Mouse (Mus musculus): Measurements from ENCODE around the gene Atf7ip.

Gene Atf7ip

GRCm38 (mm10) chr6:136484093-136484492, 21.9 kb upstream of the Atf7ip start:
- in situ Hi-C loops (cut with MboI, MseI) = no loop called here

DNA sequence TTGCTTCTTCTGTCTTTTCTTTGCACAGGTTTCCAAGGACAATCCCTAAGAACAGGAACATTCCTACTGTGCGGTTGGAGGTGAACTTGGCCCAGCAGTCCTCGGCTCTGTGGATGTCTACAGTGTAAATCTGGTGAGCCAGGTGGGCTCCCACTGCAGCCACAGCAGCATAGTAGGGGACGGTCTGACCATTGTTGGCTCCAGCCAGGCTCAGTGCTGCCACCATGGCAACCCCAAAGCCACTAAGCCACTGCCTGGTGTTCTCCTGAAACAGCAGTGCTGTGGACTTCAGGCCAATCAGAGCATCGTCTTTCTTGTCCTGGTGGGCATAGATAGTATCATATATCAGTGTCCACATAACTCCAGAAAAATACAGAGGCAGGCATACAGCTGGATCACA, 19.8 kb upstream of the Atf7ip start:
- in situ Hi-C loops (cut with MboI, MseI) = no loop called here

DNA sequence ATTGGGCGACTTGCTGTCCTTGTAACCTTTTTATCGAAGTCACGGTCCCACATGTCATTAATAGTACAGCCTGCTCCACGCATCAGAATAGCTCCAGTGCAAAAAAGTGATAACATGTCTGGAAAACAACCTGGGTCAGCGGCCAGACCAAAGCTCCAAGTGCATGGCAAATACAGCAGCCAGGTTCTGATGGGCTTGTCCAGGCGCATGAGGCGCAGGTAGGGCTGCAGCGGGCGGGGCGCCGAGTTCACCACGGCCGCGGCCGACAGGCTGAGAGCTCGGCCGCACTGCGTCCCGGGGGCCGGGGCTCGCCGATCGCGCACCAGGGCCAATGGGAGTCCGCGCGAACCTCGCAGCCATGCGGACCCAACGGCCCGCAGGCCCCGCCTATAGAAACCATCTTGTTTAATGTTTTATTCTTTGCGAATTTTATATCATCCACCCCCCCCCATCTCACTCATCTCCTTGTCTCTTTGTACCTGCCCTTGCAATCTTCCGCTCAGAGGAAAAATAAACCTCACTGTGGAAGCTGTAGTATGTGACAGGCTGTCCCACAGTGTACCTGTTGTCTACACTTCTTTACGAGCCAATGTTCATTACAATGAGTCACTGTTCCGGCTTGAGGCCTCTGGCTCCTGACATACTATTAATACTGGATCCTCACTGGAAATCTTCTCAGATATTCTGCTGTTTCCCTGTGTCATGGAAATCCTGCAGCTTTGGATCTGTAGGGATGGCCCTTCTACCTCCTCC, 19.0 kb upstream of the Atf7ip start:
- in situ Hi-C loops (cut with MboI, MseI) = no loop called here

- in situ Hi-C loops (cut with MboI, MseI) = no loop called here
Measured at GRCm38 (mm10) chr6:136487554-136487950, 18.4 kb upstream of the Atf7ip start.

DNA sequence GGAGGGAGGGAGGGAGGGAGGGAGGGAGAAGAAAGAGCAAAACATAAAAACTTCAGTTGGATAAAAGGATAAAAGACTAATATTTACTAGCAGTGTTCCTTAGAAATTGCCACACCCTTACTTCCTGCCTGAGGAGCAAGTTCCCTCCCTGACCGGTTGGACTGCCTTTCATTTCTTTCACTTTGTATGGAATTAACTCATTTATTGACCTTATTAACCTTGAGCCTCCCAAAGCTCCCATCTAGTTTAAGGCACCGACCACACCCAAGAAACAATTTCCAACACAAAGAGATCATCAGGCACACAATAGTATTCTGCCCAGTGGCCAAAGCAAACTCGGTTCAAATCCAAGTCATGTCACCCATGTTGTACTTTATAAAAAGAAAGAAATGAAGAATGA, 16.1 kb upstream of the Atf7ip start:
- in situ Hi-C loops (cut with MboI, MseI) = no loop called here

- in situ Hi-C loops (cut with MboI, MseI) = no loop called here
Measured at GRCm38 (mm10) chr6:136490516-136491475, 15.2 kb upstream of the Atf7ip start.

GRCm38 (mm10) chr6:136491631-136492030, 14.3 kb upstream of the Atf7ip start:
- in situ Hi-C loops (cut with MboI, MseI) = no loop called here

GRCm38 (mm10) chr6:136492251-136492650, 13.7 kb upstream of the Atf7ip start:
- in situ Hi-C loops (cut with MboI, MseI) = no loop called here

- in situ Hi-C loops (cut with MboI, MseI) = no loop called here
Measured at GRCm38 (mm10) chr6:136493486-136493885, 12.5 kb upstream of the Atf7ip start.

DNA sequence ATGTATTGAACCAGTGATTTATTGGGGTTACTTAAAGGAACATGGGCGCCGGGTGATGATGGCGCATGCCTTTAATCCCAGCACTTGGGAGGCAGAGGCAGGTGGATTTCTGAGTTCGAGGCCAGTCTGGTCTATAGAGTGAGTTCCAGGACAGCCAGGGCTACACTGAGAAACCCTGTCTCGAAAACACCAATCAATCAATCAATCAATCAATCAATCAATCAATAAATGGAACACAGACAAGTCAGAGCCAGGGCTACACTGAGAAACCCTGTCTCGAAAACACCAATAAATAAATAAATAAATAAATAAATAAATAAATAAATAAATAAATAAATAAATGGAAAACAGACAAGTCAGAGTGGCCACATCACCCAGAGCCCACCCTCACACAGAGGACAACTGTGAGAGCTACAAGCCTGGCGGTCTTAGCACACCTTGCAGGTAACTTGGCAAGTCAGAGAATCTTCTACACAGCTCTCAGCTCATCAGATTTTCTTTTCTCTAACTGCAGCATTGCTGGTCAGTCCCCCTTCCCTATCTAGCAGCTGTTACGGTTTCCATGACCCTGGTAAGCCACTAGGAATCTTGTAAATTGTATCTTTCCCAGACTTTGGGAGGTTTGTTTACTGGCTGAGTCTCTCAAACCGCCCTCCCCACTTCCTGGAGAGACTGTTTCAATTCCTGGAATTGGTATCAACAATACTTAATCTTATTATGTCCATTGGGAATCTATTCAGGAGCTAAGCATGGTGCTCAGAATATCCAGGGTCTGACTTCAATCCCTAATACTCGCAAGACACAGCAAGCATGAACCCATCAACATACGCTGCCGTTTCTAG, 11.8 kb upstream of the Atf7ip start:
- in situ Hi-C loops (cut with MboI, MseI) = no loop called here

DNA sequence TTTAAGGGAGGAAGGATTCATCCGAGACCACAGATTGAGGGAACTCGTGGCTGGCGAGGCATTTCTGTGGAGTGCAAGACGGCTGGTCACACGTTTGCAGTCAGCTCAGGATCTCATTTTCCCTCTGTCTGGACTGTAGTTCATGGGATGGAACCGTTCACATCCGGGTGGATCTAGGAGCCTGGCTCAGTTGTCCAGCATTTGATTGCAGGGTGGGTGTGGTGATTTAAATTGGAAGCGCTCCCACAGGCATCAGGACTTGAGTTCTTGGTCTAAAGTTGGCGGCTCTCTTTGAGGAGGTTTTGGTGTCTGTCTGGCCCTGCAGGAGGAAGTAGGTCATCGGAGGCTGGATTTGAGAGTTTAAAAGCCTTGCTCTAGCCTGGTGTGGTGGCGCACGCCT, 10.9 kb upstream of the Atf7ip start:
- in situ Hi-C loops (cut with MboI, MseI) = no loop called here

- in situ Hi-C loops (cut with MboI, MseI) = no loop called here
Measured at GRCm38 (mm10) chr6:136497744-136498143, 8.2 kb upstream of the Atf7ip start.

DNA sequence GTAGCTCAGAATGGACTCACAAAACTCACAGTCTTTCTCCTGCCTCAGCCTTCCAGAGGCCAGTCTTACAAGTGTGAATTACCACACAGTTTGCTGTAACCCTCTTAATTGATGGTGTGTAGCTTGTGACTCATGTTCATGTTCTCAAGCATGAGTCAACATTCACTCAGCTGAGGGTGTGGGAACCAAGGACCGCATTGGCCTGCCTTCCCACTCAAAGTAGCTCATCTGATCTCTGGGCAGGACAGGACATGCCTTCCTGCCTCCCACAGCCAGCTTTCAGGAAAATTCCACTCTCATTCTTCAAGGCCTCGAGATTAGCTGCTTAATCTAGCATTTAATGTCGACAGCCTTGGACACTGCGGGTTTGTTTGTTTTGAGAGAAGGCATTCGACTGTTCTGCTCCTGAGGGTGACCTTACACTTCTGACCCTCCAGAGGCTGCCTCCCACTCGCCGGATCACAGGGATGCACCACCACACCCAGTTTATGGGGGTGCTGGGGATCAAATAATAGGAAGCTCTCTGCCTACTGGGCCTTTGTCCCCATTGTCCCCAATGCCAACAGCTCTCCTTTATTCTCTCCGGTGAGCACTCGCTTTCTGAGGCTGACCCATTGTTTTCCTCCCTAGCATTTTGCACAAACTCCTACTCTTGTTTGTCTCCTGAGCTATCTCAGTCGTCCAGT, 6.5 kb upstream of the Atf7ip start:
- in situ Hi-C loops (cut with MboI, MseI) = no loop called here

DNA sequence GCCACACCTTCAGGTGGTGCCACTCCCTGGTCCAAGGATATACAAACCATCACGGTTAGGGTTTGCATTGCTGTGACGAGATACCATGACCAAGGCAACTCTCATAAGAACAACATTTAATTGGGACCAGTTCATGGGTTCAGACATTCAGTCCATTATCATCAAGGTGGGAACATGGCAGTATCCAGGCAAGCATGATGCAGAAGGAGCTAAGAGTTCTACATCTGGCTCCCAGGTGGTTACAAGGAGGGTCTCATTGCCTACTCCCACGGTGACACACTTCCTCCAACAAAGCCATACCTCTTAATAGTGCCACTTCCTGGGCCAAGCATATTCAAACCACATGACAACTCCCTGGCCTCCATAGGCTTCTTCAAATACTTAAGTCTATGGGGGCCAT, 2.7 kb downstream of the Atf7ip start:
- in situ Hi-C loops (cut with MboI, MseI) = loop anchor here (25.0 kb wide), 1 partner anchor 1596 kb away; the partner anchor contains the start of gene Cdkn1b

DNA sequence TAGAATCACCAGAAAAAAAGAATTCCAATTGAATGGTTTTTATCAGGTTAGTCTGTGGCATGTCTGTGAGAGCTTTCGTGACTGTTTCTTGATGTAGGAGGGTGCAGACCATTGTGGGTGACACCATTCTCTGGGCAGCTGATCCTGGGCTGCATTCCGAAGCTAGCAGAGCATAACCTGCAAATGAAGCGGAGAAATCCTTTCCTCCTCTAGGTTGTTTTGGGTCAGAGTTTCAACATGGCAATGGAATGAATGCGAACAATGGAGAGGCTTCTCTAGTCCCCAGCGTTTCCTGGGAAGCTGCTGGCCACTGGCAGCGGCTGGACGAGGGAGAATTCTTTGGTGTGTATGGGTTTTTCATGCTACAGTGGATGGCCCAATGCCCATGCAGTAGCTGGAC, 5.0 kb downstream of the Atf7ip start:
- in situ Hi-C loops (cut with MboI, MseI) = loop anchor here (25.0 kb wide), 1 partner anchor 1599 kb away; the partner anchor contains the start of gene Cdkn1b

DNA sequence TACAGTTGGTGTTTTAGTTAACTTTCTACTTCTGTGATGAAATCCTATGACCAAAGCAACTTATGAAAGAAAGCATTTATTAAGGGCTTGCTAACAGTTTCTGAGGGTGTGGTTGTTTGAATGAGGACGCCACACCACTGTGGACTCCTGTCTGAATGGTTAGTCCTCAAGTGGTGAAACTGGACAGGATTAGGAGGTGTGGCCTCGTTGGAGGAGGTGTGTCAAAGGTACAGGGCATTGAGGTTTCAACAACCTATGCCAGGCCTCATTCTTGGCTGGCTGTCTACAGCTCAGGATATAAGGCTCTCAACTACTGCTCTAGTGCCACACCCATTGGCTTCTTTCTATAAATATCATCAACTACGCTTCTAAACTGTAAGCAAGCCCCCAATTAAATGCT, 6.4 kb downstream of the Atf7ip start:
- in situ Hi-C loops (cut with MboI, MseI) = loop anchor here (25.0 kb wide), 1 partner anchor 1600 kb away; the partner anchor contains the start of gene Cdkn1b

DNA sequence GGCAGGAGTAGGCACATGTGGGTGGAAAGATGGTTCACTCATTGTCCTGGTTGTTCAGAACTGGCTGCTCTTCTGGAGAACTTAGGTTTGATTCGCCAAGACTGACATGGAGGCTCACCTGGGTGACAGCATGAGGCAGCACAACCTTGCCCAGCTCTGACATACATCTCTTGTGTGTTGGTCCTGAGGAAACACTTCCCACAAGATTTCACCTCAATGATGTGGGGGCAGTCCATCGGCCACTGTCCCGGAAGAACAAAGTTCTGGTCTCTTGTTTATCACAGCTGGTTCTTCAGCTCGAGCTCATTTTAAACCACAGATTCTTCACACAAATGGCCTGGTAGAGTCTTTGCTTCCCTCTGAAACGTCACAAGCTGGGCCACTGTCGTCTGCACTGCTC, 10.7 kb downstream of the Atf7ip start:
- in situ Hi-C loops (cut with MboI, MseI) = loop anchor here (5.0 to 25.0 kb wide), 4 partner anchors 36 to 1604 kb away; partner anchors contain the start of gene Cdkn1b

DNA sequence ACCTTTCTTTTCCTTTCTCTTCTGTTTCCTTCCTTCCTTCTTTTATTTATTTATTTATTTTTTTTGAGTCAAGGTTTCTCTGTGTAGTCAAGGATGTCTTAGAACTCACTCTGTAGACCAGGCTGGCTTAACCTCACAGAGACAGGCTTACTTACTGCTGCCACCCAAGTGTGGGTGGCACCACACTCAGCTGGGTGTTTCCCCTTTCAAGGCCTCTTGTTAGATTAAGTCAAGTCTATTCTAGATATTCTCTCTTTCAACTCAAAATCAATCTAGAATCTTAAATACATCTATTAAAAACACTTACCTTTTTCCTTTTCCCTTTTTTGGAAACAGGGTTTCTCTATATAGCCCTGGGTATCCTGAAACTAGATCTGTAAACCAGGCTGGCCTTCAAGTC, 11.3 kb downstream of the Atf7ip start:
- in situ Hi-C loops (cut with MboI, MseI) = loop anchor here (5.0 to 25.0 kb wide), 4 partner anchors 35 to 1605 kb away; partner anchors contain the start of gene Cdkn1b

- in situ Hi-C loops (cut with MboI, MseI) = loop anchor here (5.0 to 25.0 kb wide), 4 partner anchors 34 to 1606 kb away; partner anchors contain the start of gene Cdkn1b
Measured at GRCm38 (mm10) chr6:136518537-136519246, 12.7 kb downstream of the Atf7ip start.

- in situ Hi-C loops (cut with MboI, MseI) = loop anchor here (5.0 to 25.0 kb wide), 4 partner anchors 33 to 1607 kb away; partner anchors contain the start of gene Cdkn1b
Measured at GRCm38 (mm10) chr6:136519254-136519653, 13.3 kb downstream of the Atf7ip start.
